Mouse (Mus musculus): ENCODE measurements around the gene Lifr. TPM values are rescaled to one million over a fixed set of nuclear protein-coding genes. Genes with fewer than 3 reads are reported as not detected.

The Lifr gene
- polyA plus RNA-seq, 1 experiment, result 23.5 TPM

DNA sequence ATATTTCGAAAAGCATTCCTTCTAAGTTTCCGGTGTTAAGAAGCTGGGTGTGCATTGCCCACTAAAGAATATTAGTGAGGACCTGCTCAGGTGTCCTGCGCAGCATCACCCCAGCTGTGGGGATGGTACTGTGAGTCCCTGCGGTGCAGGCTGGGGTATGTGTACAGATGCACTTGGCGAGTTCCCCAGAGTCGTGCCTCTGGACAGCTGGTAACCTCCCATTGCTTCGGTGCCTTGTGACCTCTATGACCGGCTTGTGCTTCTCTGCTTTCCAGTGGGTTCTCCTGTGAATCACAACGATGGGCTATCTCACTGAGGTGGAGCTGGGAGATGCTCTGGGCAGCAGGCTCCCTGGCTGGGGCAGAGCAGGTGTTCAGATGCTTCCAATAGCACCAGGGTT is 60.2 kb downstream of the Lifr start:
- TF ChIP-seq POLR2A (IDR thresholded peaks at IDR 0.05; ENCODE audit: low read depth, low read length), result no peak
- no peak for TF ChIP-seq CTCF (IDR thresholded peaks at IDR 0.05; ENCODE audit: borderline replicate concordance, insufficient read depth, low read length)
- Histone ChIP-seq H3K27ac (ENCODE audit: insufficient read depth, low read length) (no peak overlapping the region), H3K4me1 (ENCODE audit: control insufficient read depth, insufficient read depth, low read length) (no peaks in the 10 kb centered on the region)

DNA sequence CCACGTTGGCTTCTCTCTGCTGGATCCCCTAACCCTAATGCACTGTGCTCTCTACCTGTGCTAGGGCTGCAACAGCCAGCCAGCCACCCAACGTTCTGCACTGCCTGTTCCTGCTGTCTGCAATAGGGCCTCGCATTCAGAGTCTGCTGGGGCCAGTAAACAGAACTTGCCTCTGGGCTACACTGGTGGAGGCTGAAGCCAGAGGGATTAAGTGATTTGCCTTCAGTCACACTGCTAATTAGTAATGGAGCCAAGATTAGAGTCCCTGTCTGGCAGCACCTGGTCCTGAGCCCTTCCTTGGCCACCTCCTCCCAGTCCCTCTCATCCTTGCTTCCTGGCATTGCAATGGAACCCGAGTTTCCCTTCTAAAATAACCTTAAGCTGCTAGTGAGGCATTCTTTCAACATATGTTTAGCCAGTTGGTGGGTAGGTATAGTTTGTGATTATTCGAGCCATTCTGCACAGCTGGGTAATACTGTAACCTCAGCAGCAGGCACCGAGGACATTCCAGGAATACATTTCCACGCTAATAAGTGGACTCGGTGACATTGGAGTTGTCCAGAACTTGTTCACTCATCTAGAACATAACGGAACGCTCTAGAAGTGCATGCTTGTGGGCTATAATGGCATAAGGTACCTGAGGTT is 61.8 kb downstream of the Lifr start:
- no peaks in the 10 kb centered on the region for H3K4me1 ChIP-seq (ENCODE audit: control insufficient read depth, insufficient read depth, low read length)
- no peak overlapping the region for H3K4me3 ChIP-seq (ENCODE audit: insufficient read depth, low read length)
- no peak overlapping the region for H3K27ac ChIP-seq (ENCODE audit: insufficient read depth, low read length)
- TF ChIP-seq POLR2A (IDR thresholded peaks at IDR 0.05; ENCODE audit: low read depth, low read length), result no peak

More for the DNA sequence above, 60.2 kb downstream of the Lifr start:
- no peak overlapping the region for H3K4me3 ChIP-seq (ENCODE audit: insufficient read depth, low read length)

DNA sequence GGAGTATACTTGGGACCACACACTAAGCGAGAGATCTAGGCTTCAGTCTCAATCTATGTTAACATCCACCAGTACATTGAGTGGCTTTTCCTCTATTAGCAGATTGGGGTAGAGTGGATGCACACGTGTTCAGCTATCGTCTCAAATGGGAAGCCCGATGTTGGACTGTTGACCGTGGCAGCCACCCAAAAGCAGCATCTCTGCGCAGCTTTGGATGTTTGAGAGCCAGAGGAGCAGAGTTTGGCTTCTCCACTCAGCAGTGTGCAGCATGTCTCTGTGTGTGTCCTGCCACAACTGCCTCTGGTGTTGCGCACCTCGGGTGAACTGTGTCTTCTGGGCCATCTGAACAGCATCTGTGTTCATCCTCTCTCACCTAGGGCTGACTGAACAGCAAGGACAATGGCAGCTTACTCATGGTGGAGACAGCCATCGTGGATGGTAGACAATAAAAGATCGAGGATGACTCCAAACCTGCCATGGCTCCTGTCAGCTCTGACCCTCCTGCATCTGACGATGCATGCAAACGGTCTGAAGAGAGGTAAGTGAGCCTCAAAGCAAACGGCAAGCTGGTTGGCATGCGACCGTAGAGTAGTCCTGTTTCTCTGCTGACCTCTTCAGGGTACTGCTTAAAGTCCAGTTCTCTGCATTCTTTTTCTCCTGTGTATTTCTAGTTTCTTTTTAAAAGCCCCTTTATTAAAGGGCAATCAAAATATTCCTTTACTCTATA is 63.8 kb downstream of the Lifr start:
- Histone ChIP-seq H3K27ac (ENCODE audit: insufficient read depth, low read length) (no peak overlapping the region), H3K4me3 (ENCODE audit: insufficient read depth, low read length) (no peak overlapping the region), H3K4me1 (ENCODE audit: control insufficient read depth, insufficient read depth, low read length) (no peaks in the 10 kb centered on the region)
- TF ChIP-seq CTCF (IDR thresholded peaks at IDR 0.05; ENCODE audit: borderline replicate concordance, insufficient read depth, low read length) (no peak), POLR2A (IDR thresholded peaks at IDR 0.05; ENCODE audit: low read depth, low read length) (no peak)

- H3K27ac ChIP-seq (ENCODE audit: insufficient read depth, low read length), result no peak overlapping the region
Observed at GRCm38 (mm10) chr15:7154737-7155090, 64.3 kb downstream of the Lifr start.

DNA sequence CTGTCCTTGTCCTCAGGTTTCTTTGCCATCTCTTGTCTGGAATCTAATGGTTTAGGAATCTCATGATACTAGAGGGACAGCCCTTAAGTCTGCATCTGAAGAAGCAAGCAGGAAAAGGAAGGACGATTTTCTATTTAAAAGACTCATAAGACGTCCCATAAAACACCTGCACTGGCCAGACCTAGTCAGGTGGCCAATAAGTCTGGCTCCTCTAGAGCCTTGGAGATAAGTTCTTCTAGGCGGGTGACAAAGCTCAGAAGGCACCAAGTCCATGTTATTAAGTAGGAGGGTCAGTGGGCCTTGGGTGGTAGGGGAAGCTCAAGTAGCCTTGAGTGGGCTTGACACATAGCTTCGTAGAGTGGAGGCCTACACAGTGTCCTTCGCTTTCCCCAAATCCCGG is 67.2 kb downstream of the Lifr start:
- Histone ChIP-seq H3K4me1 (ENCODE audit: control insufficient read depth, insufficient read depth, low read length) (no peaks in the 10 kb centered on the region), H3K27ac (ENCODE audit: insufficient read depth, low read length) (no peak overlapping the region), H3K4me3 (ENCODE audit: insufficient read depth, low read length) (no peak overlapping the region)
- TF ChIP-seq POLR2A (IDR thresholded peaks at IDR 0.05; ENCODE audit: low read depth, low read length) (no peak), CTCF (IDR thresholded peaks at IDR 0.05; ENCODE audit: borderline replicate concordance, insufficient read depth, low read length) (no peak)

More at GRCm38 (mm10) chr15:7154737-7155090, 64.3 kb downstream of the Lifr start:
- H3K4me3 ChIP-seq (ENCODE audit: insufficient read depth, low read length), result no peak overlapping the region
- H3K4me1 ChIP-seq (ENCODE audit: control insufficient read depth, insufficient read depth, low read length), result no peaks in the 10 kb centered on the region
- no peak for TF ChIP-seq POLR2A (IDR thresholded peaks at IDR 0.05; ENCODE audit: low read depth, low read length)
- TF ChIP-seq CTCF (IDR thresholded peaks at IDR 0.05; ENCODE audit: borderline replicate concordance, insufficient read depth, low read length), result no peak

DNA sequence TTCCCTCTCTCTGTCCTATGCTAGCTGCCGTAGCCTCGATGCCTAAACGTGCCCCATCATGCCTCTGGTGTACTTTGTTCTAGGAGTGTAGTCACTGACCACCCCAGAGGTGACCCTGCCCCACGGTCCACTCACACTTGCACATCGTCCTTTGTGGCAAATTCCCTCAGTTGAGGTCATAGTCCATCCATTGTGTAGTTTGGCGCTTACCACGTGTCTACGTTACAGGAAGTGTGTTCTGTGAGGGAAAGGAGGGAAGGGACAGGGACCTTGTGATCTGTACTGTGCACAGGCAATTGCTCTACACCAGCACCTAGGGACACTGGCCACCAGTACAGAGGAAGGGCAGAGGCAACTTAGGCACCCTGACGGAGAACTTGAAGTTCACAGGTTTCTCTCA is 69.5 kb downstream of the Lifr start:
- H3K4me3 ChIP-seq (ENCODE audit: insufficient read depth, low read length), result no peak overlapping the region
- TF ChIP-seq CTCF (IDR thresholded peaks at IDR 0.05; ENCODE audit: borderline replicate concordance, insufficient read depth, low read length), result no peak
- no peak for TF ChIP-seq POLR2A (IDR thresholded peaks at IDR 0.05; ENCODE audit: low read depth, low read length)
- H3K27ac ChIP-seq (ENCODE audit: insufficient read depth, low read length), result no peak overlapping the region
- no peaks in the 10 kb centered on the region for H3K4me1 ChIP-seq (ENCODE audit: control insufficient read depth, insufficient read depth, low read length)

DNA sequence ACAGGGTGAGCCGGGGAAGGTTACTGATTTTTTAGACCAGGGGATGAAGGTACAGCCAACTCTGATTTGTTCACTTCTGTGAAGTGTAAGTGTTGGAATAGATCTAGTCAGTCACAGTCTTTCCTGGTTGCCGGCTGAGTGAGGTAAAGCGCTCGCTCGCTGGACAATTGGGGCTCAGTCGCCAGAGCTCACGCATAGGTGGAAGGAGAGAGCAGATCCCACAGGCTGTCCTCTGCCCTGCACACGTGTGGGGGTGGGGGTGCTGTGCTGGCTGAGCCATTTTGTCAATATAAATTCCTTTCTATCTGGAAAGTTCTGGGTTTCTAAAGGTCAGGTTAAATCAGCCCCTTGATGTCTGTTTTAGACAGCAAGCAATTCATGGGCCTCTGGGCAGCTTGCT is 69.9 kb downstream of the Lifr start:
- no peak for TF ChIP-seq POLR2A (IDR thresholded peaks at IDR 0.05; ENCODE audit: low read depth, low read length)
- TF ChIP-seq CTCF (IDR thresholded peaks at IDR 0.05; ENCODE audit: borderline replicate concordance, insufficient read depth, low read length), result no peak
- H3K4me1 ChIP-seq (ENCODE audit: control insufficient read depth, insufficient read depth, low read length), result no peaks in the 10 kb centered on the region
- no peak overlapping the region for H3K4me3 ChIP-seq (ENCODE audit: insufficient read depth, low read length)
- H3K27ac ChIP-seq (ENCODE audit: insufficient read depth, low read length), result no peak overlapping the region

DNA sequence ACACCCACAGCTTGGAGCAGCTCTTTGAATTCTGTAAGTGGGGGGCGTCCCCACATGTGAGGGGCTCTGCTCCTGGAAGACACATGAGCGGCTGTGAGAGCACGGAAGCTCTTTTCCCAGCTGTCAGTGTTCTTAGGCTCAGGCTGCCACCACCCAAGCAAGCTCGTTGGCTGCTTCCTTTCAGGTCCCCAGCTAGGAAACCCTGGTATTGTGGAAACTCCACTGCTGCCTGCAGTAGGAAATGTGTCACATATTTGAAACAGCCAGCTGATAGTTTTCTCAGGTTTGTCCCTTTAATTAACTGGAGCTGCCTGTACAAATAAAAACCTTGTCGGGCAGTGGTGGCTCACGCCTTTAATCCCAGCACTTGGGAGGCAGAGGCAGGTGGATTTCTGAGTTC is 73.4 kb downstream of the Lifr start:
- TF ChIP-seq CTCF (IDR thresholded peaks at IDR 0.05; ENCODE audit: borderline replicate concordance, insufficient read depth, low read length) (no peak), POLR2A (IDR thresholded peaks at IDR 0.05; ENCODE audit: low read depth, low read length) (no peak)
- Histone ChIP-seq H3K4me1 (ENCODE audit: control insufficient read depth, insufficient read depth, low read length) (no peaks in the 10 kb centered on the region), H3K27ac (ENCODE audit: insufficient read depth, low read length) (no peak overlapping the region), H3K4me3 (ENCODE audit: insufficient read depth, low read length) (no peak overlapping the region)

DNA sequence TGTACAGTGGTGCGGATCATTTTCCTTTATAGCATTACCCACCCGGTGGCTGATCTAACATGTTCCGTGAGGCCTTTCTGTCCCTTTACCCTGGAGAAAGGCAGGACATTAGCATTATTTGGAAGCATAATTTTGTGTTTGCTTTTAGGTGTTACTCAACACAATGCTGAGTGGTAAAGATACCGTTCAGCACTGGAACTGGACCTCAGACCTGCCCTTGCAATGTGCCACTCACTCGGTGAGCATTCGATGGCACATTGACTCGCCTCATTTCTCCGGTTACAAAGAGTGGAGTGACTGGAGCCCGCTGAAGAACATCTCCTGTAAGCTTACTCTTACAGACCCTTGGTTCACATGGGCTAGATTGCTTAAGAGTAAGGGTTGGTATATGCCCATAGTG is 76.3 kb downstream of the Lifr start:
- Histone ChIP-seq H3K4me3 (ENCODE audit: insufficient read depth, low read length) (no peak overlapping the region), H3K27ac (ENCODE audit: insufficient read depth, low read length) (no peak overlapping the region), H3K4me1 (ENCODE audit: control insufficient read depth, insufficient read depth, low read length) (no peaks in the 10 kb centered on the region)
- TF ChIP-seq CTCF (IDR thresholded peaks at IDR 0.05; ENCODE audit: borderline replicate concordance, insufficient read depth, low read length) (no peak), POLR2A (IDR thresholded peaks at IDR 0.05; ENCODE audit: low read depth, low read length) (no peak)

DNA sequence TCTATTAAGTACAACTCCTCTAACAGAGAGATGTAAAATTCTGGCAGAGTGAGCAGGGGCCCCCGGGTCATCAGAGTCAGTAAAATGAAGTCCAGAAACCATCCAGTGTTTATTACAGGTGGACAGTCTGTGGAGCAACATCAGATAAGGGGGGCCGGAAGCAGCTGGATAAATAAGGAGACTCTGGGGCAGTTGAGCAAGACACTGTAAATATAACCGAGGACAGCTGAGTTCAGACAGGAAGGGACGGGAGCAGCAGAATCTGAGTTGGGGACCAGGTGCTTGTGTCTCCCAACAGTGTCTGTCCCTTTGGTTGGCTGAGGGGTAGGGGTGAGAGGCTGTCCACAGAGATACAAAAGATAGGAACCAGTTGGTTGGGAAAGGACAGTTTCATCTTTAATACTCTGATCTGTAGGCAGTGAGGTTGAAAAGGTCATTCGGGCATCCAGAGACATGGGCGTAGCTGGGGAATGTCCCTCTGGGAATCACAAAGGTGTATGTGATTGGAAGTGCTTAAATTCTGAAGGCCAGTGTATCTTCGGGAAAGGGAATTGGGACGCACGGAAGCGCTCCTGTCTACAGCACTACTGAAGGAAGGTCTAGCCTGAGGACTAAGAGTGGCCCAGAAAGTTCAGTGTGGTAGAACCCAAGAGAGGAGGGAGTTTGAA is 77.0 kb downstream of the Lifr start:
- Histone ChIP-seq H3K4me1 (ENCODE audit: control insufficient read depth, insufficient read depth, low read length) (no peaks in the 10 kb centered on the region), H3K27ac (ENCODE audit: insufficient read depth, low read length) (no peak overlapping the region), H3K4me3 (ENCODE audit: insufficient read depth, low read length) (no peak overlapping the region)
- TF ChIP-seq POLR2A (IDR thresholded peaks at IDR 0.05; ENCODE audit: low read depth, low read length), result no peak

Data from embryonic fibroblast, embryonic 13.5 days (primary cell).